Mouse (Mus musculus): Measurements from ENCODE around the gene D17H6S53E.

Gene D17H6S53E

GRCm38 (mm10) chr17:35126206-35126611, at the start of gene D17H6S53E:
D17H6S53E (plus strand) TSS chr17:35126373.
- DNase-seq, result peak; percentile 74 to 88

- no peak for DNase-seq
Measured at GRCm38 (mm10) chr17:35076507-35077176, 49.5 kb upstream of the D17H6S53E start, which contains the start of gene Ly6g6e. Ly6g6e (plus strand) TSS chr17:35076902.

GRCm38 (mm10) chr17:35077285-35077684, 48.9 kb upstream of the D17H6S53E start:
- DNase-seq, result no peak

GRCm38 (mm10) chr17:35077786-35078233, 48.4 kb upstream of the D17H6S53E start, which contains the start of gene Ly6g6d:
Ly6g6d (minus strand) TSS chr17:35078065.
- DNase-seq, result peak; percentile 77 to 81

GRCm38 (mm10) chr17:35079778-35080177, 46.4 kb upstream of the D17H6S53E start:
- DNase-seq, result no peak

- no peak for DNase-seq
Measured at GRCm38 (mm10) chr17:35080248-35080647, 45.9 kb upstream of the D17H6S53E start.

- no peak for DNase-seq
Measured at GRCm38 (mm10) chr17:35080710-35081109, 45.5 kb upstream of the D17H6S53E start.

- DNase-seq, result no peak
Measured at GRCm38 (mm10) chr17:35082841-35083576, 43.2 kb upstream of the D17H6S53E start.

GRCm38 (mm10) chr17:35083929-35084497, 42.2 kb upstream of the D17H6S53E start:
- no peak for DNase-seq

- DNase-seq, result no peak
Measured at GRCm38 (mm10) chr17:35085208-35085865, 40.8 kb upstream of the D17H6S53E start, which contains the start of gene Ly6g6f. Ly6g6f (minus strand) TSS chr17:35085610.

- no peak for DNase-seq
Measured at GRCm38 (mm10) chr17:35088151-35088550, 38.0 kb upstream of the D17H6S53E start.

GRCm38 (mm10) chr17:35088825-35089644, 37.1 kb upstream of the D17H6S53E start, which contains the start of gene Abhd16a:
Abhd16a (plus strand) TSS chr17:35089263.
- peak; percentile 96 to 97 for DNase-seq

- no peak for DNase-seq
Measured at GRCm38 (mm10) chr17:35090166-35090932, 35.8 kb upstream of the D17H6S53E start.

GRCm38 (mm10) chr17:35092403-35093198, 33.6 kb upstream of the D17H6S53E start:
- no peak for DNase-seq

- DNase-seq, result no peak
Measured at GRCm38 (mm10) chr17:35094475-35095365, 31.5 kb upstream of the D17H6S53E start.

- DNase-seq, result no peak
Measured at GRCm38 (mm10) chr17:35096597-35096996, 29.6 kb upstream of the D17H6S53E start.

GRCm38 (mm10) chr17:35097164-35097655, 29.0 kb upstream of the D17H6S53E start:
- DNase-seq, result peak; percentile 18 to 68

GRCm38 (mm10) chr17:35100196-35100765, 25.9 kb upstream of the D17H6S53E start:
- DNase-seq, result peak; percentile 34 to 56

- no peak for DNase-seq
Measured at GRCm38 (mm10) chr17:35101161-35101560, 25.0 kb upstream of the D17H6S53E start.
